Mouse (Mus musculus) G1E-ER4 (cell line): ENCODE measurements around the gene Mical2. TPM values are rescaled to one million over a fixed set of nuclear protein-coding genes. Genes with fewer than 3 reads are reported as not detected.

Experiments used
- GATA1 ChIP-seq: IDR thresholded peaks from one replicate; pipeline ENCODE4 v1.8.0; 2012; ENCODE audit warnings: low read length, inconsistent platforms
- polyA plus RNA-seq: library from polyadenylated mRNA; stranded (reverse); fragments of >175 nt; gene quantifications from 2 replicates; pipeline ENCODE4 v1.2.3, GENCODE M21; 2012

Gene Mical2
- not detected in 2 replicates for polyA plus RNA-seq

DNA sequence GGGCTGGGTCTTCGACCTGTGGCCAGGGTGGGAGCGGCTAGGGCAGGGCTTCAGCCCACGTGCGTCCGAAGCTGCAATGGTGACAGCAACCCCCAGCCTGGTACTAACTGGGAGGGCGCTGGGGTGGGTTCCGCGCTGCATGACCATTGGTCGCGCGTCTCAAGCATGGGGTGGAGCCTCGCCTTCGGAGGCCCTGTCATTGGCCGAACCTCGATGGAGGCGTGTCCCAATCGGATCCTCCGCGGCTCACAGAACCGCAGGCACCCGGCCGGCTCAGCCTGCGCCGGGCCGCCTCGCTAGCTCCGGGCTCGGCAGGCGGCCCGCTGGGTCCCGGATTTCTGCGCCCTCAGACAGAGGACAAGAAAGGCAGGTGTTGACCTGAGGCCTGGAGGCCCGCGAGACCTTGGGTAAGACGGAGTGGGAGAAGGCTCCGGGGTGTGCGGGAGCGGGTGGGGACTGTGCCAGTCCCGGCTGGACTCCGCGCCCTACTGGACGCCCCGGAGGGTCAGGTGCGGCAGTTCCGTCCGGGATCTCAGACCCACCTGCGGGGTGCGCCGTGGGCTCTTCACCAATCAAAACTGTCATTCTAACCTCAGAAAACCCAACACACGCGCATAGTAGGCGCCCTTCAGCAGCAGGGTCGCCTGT is at the start of gene Mical2:
Mical2 (plus strand) TSS at position 242 of the 648 bp plus-strand sequence.
- TF ChIP-seq GATA1, result no peak

- no peak for TF ChIP-seq GATA1
Observed at GRCm38 (mm10) chr7:112176627-112177026, 49.0 kb upstream of the Mical2 start.

- no peak for TF ChIP-seq GATA1
Observed at GRCm38 (mm10) chr7:112180235-112180705, 45.4 kb upstream of the Mical2 start.

- TF ChIP-seq GATA1, result no peak
Observed at GRCm38 (mm10) chr7:112183258-112183841, 42.3 kb upstream of the Mical2 start.

GRCm38 (mm10) chr7:112184519-112185225 is 41.0 kb upstream of the Mical2 start:
- no peak for TF ChIP-seq GATA1

GRCm38 (mm10) chr7:112185226-112185745 is 40.4 kb upstream of the Mical2 start:
- no peak for TF ChIP-seq GATA1

DNA sequence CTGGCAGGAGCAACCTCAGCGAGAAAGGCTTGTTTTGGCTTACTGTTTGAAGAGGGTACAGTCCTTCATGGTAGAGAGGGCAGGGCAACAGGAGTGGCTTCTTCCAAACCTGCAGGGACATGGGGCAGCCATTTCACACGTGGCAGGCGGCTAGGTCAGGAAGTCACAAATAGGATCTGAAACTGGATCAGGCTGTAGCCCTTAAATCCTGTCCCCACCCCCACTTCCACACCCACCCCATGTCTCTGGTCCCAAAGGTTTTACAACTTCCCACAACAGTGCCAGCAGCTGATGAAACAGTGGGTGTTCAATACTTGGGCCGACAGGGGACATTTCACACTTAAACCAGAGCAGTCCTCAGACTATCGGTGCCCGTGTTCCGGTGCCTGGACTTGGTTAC is 38.8 kb upstream of the Mical2 start:
- no peak for TF ChIP-seq GATA1

DNA sequence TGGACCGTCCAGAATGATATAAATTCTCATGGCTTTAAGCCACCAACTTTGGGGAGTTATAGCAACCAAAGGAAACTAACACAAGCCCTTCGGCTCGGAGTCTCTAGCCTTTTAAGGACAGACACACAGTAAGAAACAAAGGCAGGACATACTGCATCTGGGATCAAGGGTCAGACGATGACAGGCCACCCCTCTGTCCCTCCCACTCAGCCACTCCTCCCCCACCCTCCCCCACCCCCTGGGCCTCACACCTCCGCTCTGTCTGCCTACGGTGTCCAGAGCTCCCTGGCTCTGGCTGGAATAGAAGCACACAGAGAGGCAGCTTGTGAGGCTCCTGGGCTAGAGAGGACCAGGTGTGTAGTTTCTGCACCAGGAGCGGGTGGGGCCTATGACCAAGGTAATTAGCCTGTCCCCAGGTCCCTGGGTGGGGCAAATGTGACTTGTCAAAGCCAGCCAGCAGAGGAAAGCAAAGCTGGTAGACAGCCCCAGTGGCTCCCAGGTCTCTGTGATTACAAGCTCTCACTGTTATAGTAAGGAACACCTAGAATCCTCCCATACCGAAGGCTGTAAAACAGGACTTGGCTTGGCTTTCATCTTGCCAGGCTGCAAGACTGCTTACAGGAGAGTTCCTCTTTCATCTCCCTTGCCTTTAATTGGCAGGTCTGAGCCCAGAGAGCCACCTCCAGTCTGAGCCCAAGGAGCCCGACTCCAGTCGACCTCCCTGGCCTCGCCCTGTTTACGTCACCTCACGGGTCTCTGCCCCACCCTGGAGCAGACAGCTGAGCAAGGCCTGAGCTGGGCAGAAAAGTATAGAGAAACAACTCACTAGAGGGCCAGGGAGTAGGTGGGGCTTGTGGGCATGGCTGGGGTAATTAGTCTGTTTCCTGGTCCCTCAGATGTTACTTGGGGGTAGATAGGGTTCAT is 37.9 kb upstream of the Mical2 start:
- TF ChIP-seq GATA1, result no peak

DNA sequence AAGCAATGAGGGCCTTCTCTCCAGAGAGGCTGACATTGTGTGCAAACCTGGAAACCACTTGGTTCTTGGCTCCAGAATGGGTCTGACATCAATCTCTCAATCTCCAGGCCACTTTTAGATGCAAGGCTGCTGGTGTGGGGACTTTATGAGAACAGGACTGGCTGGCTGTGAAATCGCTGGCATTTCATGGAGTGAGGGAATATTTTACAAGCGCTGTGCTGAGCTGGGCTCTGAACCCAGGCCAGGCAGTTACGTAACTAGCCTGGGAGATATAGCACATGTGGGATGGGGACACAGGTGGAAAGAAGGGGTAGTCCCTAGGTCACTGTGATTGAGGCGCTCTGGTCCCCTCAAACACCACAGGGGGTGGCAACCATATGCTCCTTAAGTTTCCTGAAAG is 33.4 kb upstream of the Mical2 start:
- TF ChIP-seq GATA1, result no peak

- no peak for TF ChIP-seq GATA1
Observed at GRCm38 (mm10) chr7:112192778-112193177, 32.9 kb upstream of the Mical2 start.

DNA sequence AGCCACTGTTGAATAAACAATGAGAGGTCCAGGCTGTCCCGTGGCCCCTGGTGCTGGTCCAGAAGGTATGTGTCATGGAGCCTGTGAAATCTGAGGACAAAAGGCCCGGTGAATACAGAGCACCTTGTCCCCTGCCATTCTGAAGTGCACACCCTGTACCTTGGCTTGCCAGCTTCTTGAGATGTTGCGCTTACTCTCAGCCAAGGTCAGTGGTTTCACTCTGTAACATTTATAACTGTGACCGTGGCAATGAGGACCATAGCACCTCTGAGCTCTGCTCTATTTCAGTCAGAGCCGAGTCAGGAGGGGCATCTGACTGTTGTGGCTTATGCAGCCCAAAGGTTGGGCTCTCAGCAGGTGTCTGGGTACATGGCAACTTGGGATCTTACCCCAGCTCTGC is 31.4 kb upstream of the Mical2 start:
- TF ChIP-seq GATA1, result no peak

DNA sequence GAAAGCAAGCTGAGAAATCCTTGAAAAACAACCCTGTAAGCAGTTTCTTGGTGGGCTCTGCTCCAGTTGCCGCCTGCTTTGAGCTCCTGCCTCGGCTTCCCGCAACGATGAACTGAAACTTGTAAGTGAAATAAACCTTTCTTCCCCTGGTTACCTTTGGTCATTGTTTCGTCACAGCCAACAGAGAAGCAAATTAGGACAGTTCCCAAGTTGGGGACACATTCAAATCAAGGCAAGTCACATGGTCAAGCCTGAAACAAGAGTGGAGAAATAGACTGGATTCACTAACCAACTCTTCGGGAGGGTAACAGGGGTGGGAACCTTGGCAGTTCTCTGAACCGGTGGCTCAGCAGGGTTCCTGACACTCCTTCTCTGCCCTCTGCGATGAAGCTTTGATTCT is 28.2 kb upstream of the Mical2 start:
- TF ChIP-seq GATA1, result no peak

GRCm38 (mm10) chr7:112199343-112199742 is 26.3 kb upstream of the Mical2 start:
- no peak for TF ChIP-seq GATA1

DNA sequence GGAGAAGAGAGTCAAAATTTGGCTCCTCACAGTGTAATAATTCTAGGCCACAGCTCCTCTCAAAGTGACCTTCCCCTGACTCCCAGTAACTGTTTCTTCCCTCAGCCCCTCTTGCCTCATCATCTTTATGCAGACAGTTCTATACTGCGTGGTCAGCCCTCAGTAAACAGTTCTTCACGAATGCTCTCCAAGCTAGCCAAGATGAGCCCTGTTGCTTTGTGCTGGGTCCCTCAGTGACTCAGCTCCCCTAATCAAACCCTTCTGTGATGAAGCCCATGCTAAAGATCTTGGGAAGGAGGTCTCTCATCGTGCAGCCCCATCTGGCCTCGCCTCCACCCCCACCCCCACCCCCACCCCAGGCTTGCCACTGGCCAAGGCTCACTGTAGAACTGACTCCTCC is 24.9 kb upstream of the Mical2 start:
- TF ChIP-seq GATA1, result no peak

DNA sequence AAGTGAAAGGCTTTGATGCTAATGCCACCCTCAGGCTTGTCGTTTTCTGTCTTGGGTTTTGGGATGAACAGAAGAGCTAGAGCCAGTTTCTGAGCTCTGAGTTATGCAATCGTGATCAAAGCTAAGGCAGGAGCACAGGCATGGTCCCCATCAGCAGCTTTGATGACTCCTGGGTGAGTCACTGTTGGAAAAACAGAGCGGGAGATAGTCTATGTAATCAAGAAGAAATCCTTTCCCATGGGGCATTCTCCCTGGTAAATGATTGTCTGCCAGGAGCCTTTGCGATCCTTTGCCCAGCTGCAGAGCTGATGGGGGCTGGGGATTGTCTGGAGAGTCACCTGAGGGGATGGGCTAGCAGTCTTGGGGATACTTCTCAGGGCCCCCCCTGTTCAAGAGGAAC is 23.5 kb upstream of the Mical2 start:
- no peak for TF ChIP-seq GATA1
